Mouse (Mus musculus) brain, embryonic 14.5 days (tissue): ENCODE results near the gene Zfp408. TPM values are rescaled to one million over a fixed set of nuclear protein-coding genes. Genes with fewer than 3 reads are reported as not detected.

Experiments
- DNase-seq: peaks from one replicate; pipeline ENCODE4 v3.0.0-alpha.2; 2011; ENCODE audit warnings: low read depth
- CTCF ChIP-seq: fragments of 200-500 bp; IDR thresholded peaks from 2 replicates; pipeline ENCODE4 v1.5.1; 2012; ENCODE audit warnings: inconsistent platforms, mild to moderate bottlenecking, moderate library complexity, borderline replicate concordance; ENCODE audit not compliant: insufficient read depth, insufficient read length; ENCODE audit errors: extremely low read depth
- POLR2A ChIP-seq: fragments of 200-500 bp; IDR thresholded peaks from 2 replicates; pipeline ENCODE4 v1.6.1; 2012; ENCODE audit warnings: mild to moderate bottlenecking, inconsistent platforms, borderline replicate concordance; ENCODE audit not compliant: poor library complexity, insufficient read depth, insufficient read length, severe bottlenecking; ENCODE audit errors: extremely low read depth
- polyA plus RNA-seq: library from polyadenylated mRNA; depleted of rRNA; stranded (reverse); fragments of >200 nt; gene quantifications from 2 replicates; pipeline ENCODE4 v1.2.3, GENCODE M21; 2012

Gene Zfp408
- polyA plus RNA-seq, 1 experiment: 27.3 TPM

- TF ChIP-seq POLR2A: no peak
- no peak for TF ChIP-seq CTCF
- no peak for DNase-seq
Observed at GRCm38 (mm10) chr2:91650360-91650995, 887 bp upstream of the Zfp408 start.

DNA sequence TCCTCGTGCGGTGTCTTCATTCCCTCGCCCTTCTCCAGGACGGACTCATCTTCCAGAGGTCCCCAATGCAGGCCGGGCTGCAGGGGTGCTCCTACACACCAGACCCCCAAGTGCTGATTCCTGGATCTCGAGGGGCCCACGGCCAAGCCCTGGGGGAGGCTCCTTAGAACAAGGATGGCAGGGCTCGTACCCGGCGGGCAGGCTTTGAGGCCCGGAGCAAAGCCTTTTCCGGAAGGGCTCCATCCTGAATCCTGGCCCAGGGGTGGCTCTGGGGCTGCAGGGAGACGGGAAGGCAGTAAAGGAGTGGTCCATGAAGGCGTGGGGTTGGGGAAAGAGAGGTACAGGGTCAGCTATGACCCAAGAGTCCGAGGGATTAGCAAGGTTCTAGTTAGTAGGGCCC lies 439 bp downstream of the Zfp408 start:
- TF ChIP-seq POLR2A (no peak), CTCF (no peak)
- no peak for DNase-seq

- DNase-seq: peak; percentile 76
- TF ChIP-seq POLR2A: no peak
- TF ChIP-seq CTCF: peak; percentile 64; the same call in 1 of the 2 replicates
Observed at GRCm38 (mm10) chr2:91646733-91647132, 2.9 kb downstream of the Zfp408 start.

DNA sequence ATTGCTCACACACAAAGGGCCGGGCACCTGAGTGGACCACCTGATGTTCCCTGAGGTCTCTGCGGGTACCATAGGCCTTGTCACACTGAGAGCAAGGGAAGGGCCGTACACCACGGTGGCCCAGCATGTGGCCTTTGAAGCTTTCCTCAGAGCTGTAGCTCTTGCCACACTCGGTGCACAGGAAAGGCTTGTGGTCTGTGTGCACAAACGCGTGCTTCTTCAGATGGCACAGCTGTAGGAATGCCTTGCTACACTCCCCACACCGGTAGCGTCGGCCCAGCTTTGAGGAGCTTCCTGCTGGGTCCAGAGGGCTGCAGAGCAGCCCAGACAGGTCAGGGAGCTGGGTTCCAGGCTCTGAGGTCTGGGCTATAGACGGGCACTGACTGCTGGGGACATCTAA lies 3.8 kb downstream of the Zfp408 start:
- DNase-seq: no peak
- no peak for TF ChIP-seq POLR2A
- TF ChIP-seq CTCF: no peak

GRCm38 (mm10) chr2:91645354-91645753 lies 4.2 kb downstream of the Zfp408 start:
- DNase-seq: no peak
- TF ChIP-seq CTCF (no peak), POLR2A (no peak)

GRCm38 (mm10) chr2:91644021-91644420 lies 5.6 kb downstream of the Zfp408 start:
- no peak for TF ChIP-seq POLR2A
- no peak for TF ChIP-seq CTCF
- DNase-seq: no peak

- DNase-seq: no peak
- TF ChIP-seq CTCF (no peak), POLR2A (no peak)
Observed at GRCm38 (mm10) chr2:91642825-91643415, 6.7 kb downstream of the Zfp408 start.

- no peak for TF ChIP-seq CTCF
- TF ChIP-seq POLR2A: no peak
- no peak for DNase-seq
Observed at GRCm38 (mm10) chr2:91638931-91639330, 10.7 kb downstream of the Zfp408 start.

DNA sequence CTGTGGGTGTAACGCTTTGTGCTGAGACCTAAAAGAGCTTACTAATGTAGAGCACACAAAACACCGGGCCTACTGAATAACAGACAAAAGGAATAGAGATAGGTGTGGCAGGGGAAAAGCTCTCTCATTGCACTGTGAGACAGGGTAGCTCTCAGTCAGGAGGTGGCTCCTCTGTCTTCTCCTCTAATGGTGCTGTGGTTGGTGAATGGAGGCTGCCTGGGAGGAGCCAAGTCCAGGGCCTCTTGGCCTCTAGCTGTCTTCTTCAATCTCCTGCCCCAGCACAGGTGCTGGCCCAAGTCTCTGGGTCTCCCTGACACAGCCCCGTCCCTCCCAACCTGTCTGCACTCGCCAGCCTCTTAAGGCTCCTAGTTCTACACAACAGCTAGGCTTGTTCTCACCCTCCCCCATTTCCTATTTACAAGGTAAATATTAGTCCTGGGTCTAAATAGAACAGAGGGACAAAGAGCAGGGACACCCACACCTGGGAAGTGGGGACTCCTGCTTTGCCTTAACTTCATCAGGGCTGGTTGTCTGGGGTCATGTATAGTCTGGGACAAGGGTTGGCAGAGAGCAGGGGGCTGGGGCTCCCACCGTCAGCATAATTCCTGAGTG lies 12.8 kb downstream of the Zfp408 start:
- DNase-seq: no peak
- TF ChIP-seq CTCF (no peak), POLR2A (no peak)

GRCm38 (mm10) chr2:91636229-91636628 lies 13.4 kb downstream of the Zfp408 start, which contains the start of gene F2:
Gene F2, minus strand, starts transcription at chr2:91636414.
- no peak for DNase-seq
- no peak for TF ChIP-seq POLR2A
- TF ChIP-seq CTCF: no peak

DNA sequence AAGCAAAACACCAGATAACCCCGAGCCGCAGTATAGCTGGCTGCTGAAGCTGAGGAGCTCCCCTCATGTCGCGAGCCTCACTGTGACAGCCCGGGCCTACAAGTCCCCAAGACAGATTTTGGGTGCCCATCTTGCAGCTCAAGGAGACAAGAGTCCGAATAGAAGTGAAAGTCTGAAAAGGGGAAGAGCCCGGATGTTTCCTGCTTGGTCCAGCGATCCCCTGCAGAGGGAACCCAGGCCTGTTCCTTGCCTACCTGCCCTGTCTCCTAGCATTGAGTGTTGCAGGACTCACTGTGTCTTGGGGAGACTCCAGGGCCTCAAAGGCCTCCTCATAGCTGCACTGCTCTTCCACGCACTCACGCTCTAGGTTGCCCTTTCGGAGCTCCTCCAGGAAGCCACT lies 14.1 kb downstream of the Zfp408 start:
- no peak for DNase-seq
- TF ChIP-seq POLR2A (no peak), CTCF (no peak)
